ENCODE assay signal across 25 mouse cellular contexts in genomic region chr7:138864776-138865175, GRCm38 (mm10).
"Had no signal": no experiment of that assay in that cellular context is flagged by ENCODE, and none has a peak within 500 bp of the region (broad histone marks: within the 10 kb centered on the region; RNA-seq: fewer than 3 reads in every experiment).

No protein-coding gene starts in this region.

- H3K27ac ChIP-seq: hindbrain, embryonic 13.5 days; hindbrain, embryonic 15.5 days; hindbrain, postnatal 0 days; kidney, embryonic 15.5 days; kidney, postnatal 0 days; liver, embryonic 13.5 days; liver, embryonic 15.5 days had no signal

- H3K4me2 ChIP-seq: heart, embryonic 12.5 days; hindbrain, embryonic 13.5 days; hindbrain, embryonic 15.5 days; kidney, embryonic 15.5 days; limb, embryonic 13.5 days; limb, embryonic 15.5 days; liver, embryonic 11.5 days; liver, embryonic 13.5 days; liver, embryonic 15.5 days had no signal

- ATAC-seq: hindbrain, postnatal 0 days; intestine, embryonic 16.5 days had no signal

- DNase-seq: gastrocnemius, postnatal 10 days; gastrocnemius, postnatal 36 days; heart, adult 18-20 months; heart, postnatal 10 days; heart, postnatal 36 days; kidney, adult 18-20 months; kidney, adult 9 months; kidney, postnatal 14 days; kidney, postnatal 36 days; layer of hippocampus, adult 9-11 months; layer of hippocampus, postnatal 36 days; left cerebral cortex, postnatal 4 days; liver, embryonic 13.5 days; lung, adult 18-20 months had no signal

- H3K4me3 ChIP-seq: heart, embryonic 12.5 days; hindbrain, embryonic 13.5 days; hindbrain, embryonic 15.5 days; kidney, embryonic 15.5 days; limb, embryonic 13.5 days; limb, embryonic 15.5 days; liver, embryonic 13.5 days; liver, embryonic 15.5 days had no signal

- H3K4me1 ChIP-seq: kidney, embryonic 15.5 days had no signal

- H3K9ac ChIP-seq: heart, embryonic 12.5 days; hindbrain, embryonic 13.5 days; hindbrain, embryonic 15.5 days; kidney, embryonic 15.5 days; limb, embryonic 13.5 days; limb, embryonic 15.5 days; liver, embryonic 13.5 days; liver, embryonic 15.5 days had no signal

- H3K27me3 ChIP-seq: heart, embryonic 12.5 days; hindbrain, embryonic 13.5 days; hindbrain, embryonic 15.5 days; kidney, embryonic 15.5 days; limb, embryonic 13.5 days; limb, embryonic 15.5 days; liver, embryonic 13.5 days; liver, embryonic 15.5 days had no signal

- H3K9me3 ChIP-seq: heart, embryonic 12.5 days; hindbrain, embryonic 13.5 days; hindbrain, embryonic 15.5 days; kidney, embryonic 15.5 days; limb, embryonic 13.5 days; limb, embryonic 15.5 days; liver, embryonic 13.5 days; liver, embryonic 15.5 days had no signal
